Mouse (Mus musculus): ENCODE measurements around the gene Cttnbp2.

DNA sequence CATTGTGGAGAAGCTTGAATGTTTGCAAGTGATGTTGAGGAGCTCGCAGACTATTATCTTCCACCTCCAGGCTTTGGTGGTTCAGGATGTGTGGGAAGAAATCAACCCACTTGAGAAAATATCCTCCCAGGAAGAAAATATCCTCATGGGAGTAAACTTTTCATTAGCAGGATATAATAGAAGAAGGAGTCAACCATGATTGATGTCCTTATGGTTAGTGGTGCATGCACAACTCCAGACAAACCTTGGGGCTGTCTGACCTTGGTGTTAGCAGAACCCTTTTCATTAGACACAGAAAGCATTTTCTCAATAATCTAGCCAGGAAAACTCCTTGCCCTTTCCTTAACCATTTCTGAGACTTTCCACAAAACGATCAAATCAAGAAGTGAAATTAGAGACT is 170.4 kb downstream of the Cttnbp2 start:
- TF ChIP-seq CTCF (IDR thresholded peaks at IDR 0.05) (no peak), EP300 (IDR thresholded peaks at IDR 0.05) (no peak)
